Mouse (Mus musculus): ENCODE results near the gene Slc18a2.

DNA sequence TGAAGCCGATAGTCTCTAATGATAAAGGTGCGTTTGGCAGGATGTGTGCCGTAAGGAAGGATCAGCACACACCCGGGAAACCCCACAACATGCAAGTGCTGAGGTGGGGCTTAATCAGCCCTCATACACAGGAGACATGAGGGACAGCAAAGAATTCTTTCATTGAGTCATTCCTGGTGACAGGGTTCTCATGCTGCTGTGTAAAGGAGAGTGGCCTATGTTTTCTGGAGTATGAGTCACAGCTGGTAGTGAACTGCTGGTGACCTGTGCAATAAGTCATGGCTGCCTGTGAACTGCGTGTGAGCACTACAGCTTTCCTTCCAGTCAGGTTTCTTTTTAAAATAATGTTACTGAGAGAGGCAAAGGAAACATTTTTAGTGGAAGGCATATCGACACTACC, 29.1 kb downstream of the Slc18a2 start:
- no peak for TF ChIP-seq POLR2A (IDR thresholded peaks at IDR 0.05; ENCODE audit: low read depth, low read length)
- no peak for TF ChIP-seq CTCF (conservative IDR thresholded peaks at IDR 0.05; ENCODE audit: insufficient read depth, insufficient read length, low read depth, low read length)

All from kidney, adult 2 months (tissue).